Mouse (Mus musculus): ENCODE data around the gene Zp3. TPM values are rescaled to one million over a fixed set of nuclear protein-coding genes. Genes with fewer than 3 reads are reported as not detected.

The Zp3 gene
- polyA plus RNA-seq, 1 experiment from 2014 or later = not detected

- TF ChIP-seq CTCF (IDR thresholded peaks at IDR 0.05; ENCODE audit: low read depth) (peak; percentile 70), EP300 (optimal IDR thresholded peaks at IDR 0.05) (no peak)
- WGBS = 55% methylated on average over 11 of the region's 11 CpGs
- H3K4me2 ChIP-seq (replicated peaks; ENCODE audit: low read depth) = no peak overlapping the region
- H3K27me3 ChIP-seq (ENCODE audit: control insufficient read depth, insufficient read depth, low read length) = no peaks in the 10 kb centered on the region
- DNase-seq (ENCODE audit: low spot score) = no peak
- no peak for ATAC-seq (ENCODE audit: low FRiP score, low TSS enrichment)
- no peaks in the 10 kb centered on the region for H3K9me3 ChIP-seq (ENCODE audit: control insufficient read depth, low read length)
- no peaks in the 10 kb centered on the region for H3K36me3 ChIP-seq (ENCODE audit: control insufficient read depth, insufficient read depth, low read length)
- H3K9ac ChIP-seq (ENCODE audit: low read length) = no peak overlapping the region
- H3K4me1 ChIP-seq (replicated peaks; ENCODE audit: control insufficient read depth, insufficient read depth) = no peaks in the 10 kb centered on the region
- H3K27ac ChIP-seq (replicated peaks) = no peak overlapping the region
- no peak overlapping the region for H3K4me3 ChIP-seq (ENCODE audit: low read depth, low read length)
Measured at GRCm38 (mm10) chr5:135987248-135987647, 7.3 kb downstream of the Zp3 start.

- no peak for TF ChIP-seq CTCF (IDR thresholded peaks at IDR 0.05; ENCODE audit: low read depth)
- no peak for TF ChIP-seq EP300 (optimal IDR thresholded peaks at IDR 0.05)
- H3K4me2 ChIP-seq (replicated peaks; ENCODE audit: low read depth) = no peak overlapping the region
- WGBS = 59% methylated on average over 5 of the region's 5 CpGs
- no peaks in the 10 kb centered on the region for H3K36me3 ChIP-seq (ENCODE audit: control insufficient read depth, insufficient read depth, low read length)
- DNase-seq (ENCODE audit: low spot score) (no peak), ATAC-seq (ENCODE audit: low FRiP score, low TSS enrichment) (no peak)
- H3K4me1 ChIP-seq (replicated peaks; ENCODE audit: control insufficient read depth, insufficient read depth) = no peaks in the 10 kb centered on the region
- no peak overlapping the region for H3K4me3 ChIP-seq (ENCODE audit: low read depth, low read length)
- H3K9ac ChIP-seq (ENCODE audit: low read length) = no peak overlapping the region
- no peaks in the 10 kb centered on the region for H3K9me3 ChIP-seq (ENCODE audit: control insufficient read depth, low read length)
- H3K27me3 ChIP-seq (ENCODE audit: control insufficient read depth, insufficient read depth, low read length) = no peaks in the 10 kb centered on the region
- H3K27ac ChIP-seq (replicated peaks) = no peak overlapping the region
Measured at GRCm38 (mm10) chr5:135990601-135991000, 10.7 kb downstream of the Zp3 start.

- no peak for TF ChIP-seq CTCF (IDR thresholded peaks at IDR 0.05; ENCODE audit: low read depth)
- TF ChIP-seq EP300 (optimal IDR thresholded peaks at IDR 0.05) = no peak
- Histone ChIP-seq H3K4me2 (replicated peaks; ENCODE audit: low read depth) (no peak overlapping the region), H3K27ac (replicated peaks) (no peak overlapping the region), H3K9me3 (ENCODE audit: control insufficient read depth, low read length) (no peaks in the 10 kb centered on the region), H3K4me1 (replicated peaks; ENCODE audit: control insufficient read depth, insufficient read depth) (no peaks in the 10 kb centered on the region), H3K27me3 (ENCODE audit: control insufficient read depth, insufficient read depth, low read length) (no peaks in the 10 kb centered on the region), H3K36me3 (ENCODE audit: control insufficient read depth, insufficient read depth, low read length) (0 out of 2 replicates have a peak, but pooled peaks cover 4% of the 10 kb centered on the region), H3K9ac (ENCODE audit: low read length) (no peak overlapping the region), H3K4me3 (ENCODE audit: low read depth, low read length) (no peak overlapping the region)
- WGBS = 48% methylated on average over 5 of the region's 5 CpGs
- ATAC-seq (ENCODE audit: low FRiP score, low TSS enrichment) = no peak
- DNase-seq (ENCODE audit: low spot score) = no peak
Measured at GRCm38 (mm10) chr5:135993381-135993965, 13.6 kb downstream of the Zp3 start.

GRCm38 (mm10) chr5:135994335-135994724, 14.4 kb downstream of the Zp3 start:
- 61% methylated on average over 8 of the region's 8 CpGs for WGBS
- H3K36me3 ChIP-seq (ENCODE audit: control insufficient read depth, insufficient read depth, low read length) = peaks cover 4% of the 10 kb centered on the region; the same call in 1 of the 2 replicates

GRCm38 (mm10) chr5:135994725-135995687, 15.1 kb downstream of the Zp3 start, which contains the start of gene Dtx2:
Gene Dtx2, plus strand, starts transcription at chr5:135994800.
- TF ChIP-seq EP300 (optimal IDR thresholded peaks at IDR 0.05) (no peak), CTCF (IDR thresholded peaks at IDR 0.05; ENCODE audit: low read depth) (peak; percentile 41; the same call in 1 of the 2 replicates)
- Histone ChIP-seq H3K9me3 (ENCODE audit: control insufficient read depth, low read length) (no peaks in the 10 kb centered on the region), H3K27ac (replicated peaks) (peak within 1 kb of the TSS; percentile 81), H3K4me1 (replicated peaks; ENCODE audit: control insufficient read depth, insufficient read depth) (no peaks in the 10 kb centered on the region), H3K4me3 (ENCODE audit: low read depth, low read length) (peak within 1 kb of the TSS; percentile 74), H3K9ac (ENCODE audit: low read length) (peak within 1 kb of the TSS; percentile 80), H3K27me3 (ENCODE audit: control insufficient read depth, insufficient read depth, low read length) (no peaks in the 10 kb centered on the region), H3K4me2 (replicated peaks; ENCODE audit: low read depth) (peak within 1 kb of the TSS; percentile 76), H3K36me3 (ENCODE audit: control insufficient read depth, insufficient read depth, low read length) (peaks cover 4% of the 10 kb centered on the region; the same call in 1 of the 2 replicates)
- DNase-seq (ENCODE audit: low spot score) (peak; percentile 90), ATAC-seq (ENCODE audit: low FRiP score, low TSS enrichment) (peak; percentile 96)
- 1% methylated on average over 45 of the region's 47 CpGs for WGBS

More at GRCm38 (mm10) chr5:135994335-135994724, 14.4 kb downstream of the Zp3 start:
- no peak for TF ChIP-seq CTCF (IDR thresholded peaks at IDR 0.05; ENCODE audit: low read depth)
- no peak for TF ChIP-seq EP300 (optimal IDR thresholded peaks at IDR 0.05)
- Histone ChIP-seq H3K4me2 (replicated peaks; ENCODE audit: low read depth) (no peak overlapping the region), H3K9me3 (ENCODE audit: control insufficient read depth, low read length) (no peaks in the 10 kb centered on the region), H3K27me3 (ENCODE audit: control insufficient read depth, insufficient read depth, low read length) (no peaks in the 10 kb centered on the region), H3K4me1 (replicated peaks; ENCODE audit: control insufficient read depth, insufficient read depth) (no peaks in the 10 kb centered on the region), H3K4me3 (ENCODE audit: low read depth, low read length) (peak overlapping the region; percentile 74; the same call in 1 of the 2 replicates), H3K27ac (replicated peaks) (no peak overlapping the region), H3K9ac (ENCODE audit: low read length) (no peak overlapping the region)
- no peak for ATAC-seq (ENCODE audit: low FRiP score, low TSS enrichment)
- DNase-seq (ENCODE audit: low spot score) = no peak
